Mouse (Mus musculus) hindbrain, embryonic 11.5 days (tissue): ENCODE measurements around the gene Hspa14. TPM values are rescaled to one million over a fixed set of nuclear protein-coding genes. Genes with fewer than 3 reads are reported as not detected.

Experiments
- ATAC-seq: fragments of 200-750 bp; cut with Nextera tagmentation; 2 replicates; pipeline ENCODE4 v1.8.0; 2017; ENCODE audit warnings: mild to moderate bottlenecking, moderate TSS enrichment, moderate library complexity; ENCODE audit not compliant: low FRiP score
- DNase-seq: peaks from one replicate; pipeline ENCODE4 v3.0.0-alpha.2; 2015; ENCODE audit warnings: low spot score
- H3K27ac ChIP-seq: fragments of 300-500 bp; sonication (generic); 2 replicates; pipeline ENCODE4 v1.5.1; 2014; ENCODE audit warnings: mild to moderate bottlenecking, low read depth, low read length
- H3K27me3 ChIP-seq: fragments of 300-500 bp; sonication (generic); 2 replicates; pipeline ENCODE4 v1.6.1; 2014; ENCODE audit warnings: mild to moderate bottlenecking, low read length, moderate library complexity, mixed read lengths; ENCODE audit not compliant: control insufficient read depth, insufficient read depth
- H3K36me3 ChIP-seq: fragments of 300-500 bp; sonication (generic); 2 replicates; pipeline ENCODE4 v1.6.1; 2014; ENCODE audit warnings: mild to moderate bottlenecking, low read length, moderate library complexity, mixed read lengths; ENCODE audit not compliant: control insufficient read depth, insufficient read depth
- H3K4me1 ChIP-seq: fragments of 300-500 bp; sonication (generic); replicated peaks from 2 replicates; pipeline ENCODE4 v1.6.1; 2014; ENCODE audit warnings: low read length, mixed read lengths; ENCODE audit not compliant: control insufficient read depth, insufficient read depth
- H3K4me2 ChIP-seq: fragments of 300-500 bp; sonication (generic); replicated peaks from 2 replicates; pipeline ENCODE4 v1.6.1; 2014; ENCODE audit warnings: mild to moderate bottlenecking, low read depth, low read length
- H3K4me3 ChIP-seq: fragments of 300-500 bp; sonication (generic); 2 replicates; pipeline ENCODE4 v1.5.1; 2014; ENCODE audit warnings: low read depth, low read length
- H3K9ac ChIP-seq: fragments of 300-500 bp; sonication (generic); 2 replicates; pipeline ENCODE4 v1.6.1; 2014; ENCODE audit warnings: low read depth, low read length
- H3K9me3 ChIP-seq: fragments of 300-500 bp; sonication (generic); 2 replicates; pipeline ENCODE4 v1.6.1; 2016; ENCODE audit warnings: low read length; ENCODE audit not compliant: control insufficient read depth
- WGBS: fragments of 180-500 bp; shearing (Covaris S2); extraction: QIAGEN DNeasy Blood & Tissue Kit; methylation state at CpG from one replicate; pipeline ENCODE4 v1.1.7; 2014; 5-methylcytosine and 5-hydroxymethylcytosine counted together
- polyA plus RNA-seq: library from polyadenylated mRNA; unstranded; fragments of >200 nt; fragmentation: Nextera tagmentation; extraction: Ambion mirVana; gene quantifications from 2 replicates; pipeline ENCODE4 v1.2.1, GENCODE M21; 2014

Gene Hspa14
- 108 and 111 TPM in 2 replicates for polyA plus RNA-seq

DNA sequence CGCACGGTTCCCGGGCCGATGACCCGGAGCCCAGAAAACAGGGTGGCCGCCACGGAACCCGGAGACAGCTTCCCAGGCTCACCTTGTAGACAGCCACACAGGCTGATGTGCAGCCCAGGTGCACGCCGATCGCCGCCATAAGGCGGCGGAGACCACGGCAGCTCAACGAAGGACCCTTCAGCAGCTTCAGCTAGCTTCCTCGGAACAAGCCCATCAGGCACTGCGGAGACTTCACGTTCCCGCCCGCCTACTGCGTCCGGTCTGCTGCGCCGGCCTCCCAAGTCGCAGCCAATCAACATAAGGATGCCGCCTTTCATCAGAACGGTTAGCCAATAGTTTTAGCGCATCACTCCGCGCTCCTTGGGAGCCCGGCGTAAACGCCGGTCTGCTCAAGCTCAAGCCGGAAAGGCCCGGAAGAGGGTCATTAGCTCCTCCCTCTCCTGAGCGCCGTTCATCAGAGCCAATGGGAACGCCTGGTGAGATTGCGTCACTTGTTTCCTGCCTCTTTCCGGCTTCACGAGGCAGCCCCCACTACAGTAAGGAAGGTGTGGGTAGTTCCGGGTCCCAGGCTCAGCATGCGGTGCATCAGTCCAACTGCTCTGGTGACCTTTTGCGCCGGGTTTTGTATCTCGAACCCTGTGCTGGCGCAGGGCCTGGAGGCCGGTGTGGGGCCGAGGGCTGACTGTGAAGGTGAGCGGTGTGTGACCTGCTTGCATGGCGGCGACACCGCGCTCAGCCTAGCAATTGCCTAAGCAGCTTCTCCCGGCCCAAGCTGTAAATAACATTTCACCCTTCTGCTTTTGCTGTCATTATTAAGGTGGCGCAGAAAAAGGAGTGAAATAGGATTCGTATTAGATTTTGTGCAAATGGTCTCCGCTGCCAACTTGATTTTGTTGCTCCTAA is at the start of gene Hspa14, which contains the start of the genes Gm45902 and Cdnf:
Hspa14 (minus strand) TSS at position 263 of the 903 bp plus-strand sequence.
Gm45902 (minus strand) TSS at position 239 of the 903 bp plus-strand sequence.
Cdnf (plus strand) TSS at position 479 of the 903 bp plus-strand sequence.
- Histone ChIP-seq H3K27ac (peak within 1 kb of the TSS; percentile 70), H3K36me3 (peaks cover 7% of the 10 kb centered on the region), H3K4me3 (peak within 1 kb of the TSS; percentile 83), H3K9ac (peak within 1 kb of the TSS; percentile 84), H3K4me2 (peak within 1 kb of the TSS; percentile 80), H3K9me3 (no peaks in the 10 kb centered on the region), H3K4me1 (no peaks in the 10 kb centered on the region), H3K27me3 (no peaks in the 10 kb centered on the region)
- peak; percentile 100 for ATAC-seq
- peak; percentile 95 for DNase-seq
- WGBS, result under 1% methylated on average over 60 of the region's 60 CpGs

DNA sequence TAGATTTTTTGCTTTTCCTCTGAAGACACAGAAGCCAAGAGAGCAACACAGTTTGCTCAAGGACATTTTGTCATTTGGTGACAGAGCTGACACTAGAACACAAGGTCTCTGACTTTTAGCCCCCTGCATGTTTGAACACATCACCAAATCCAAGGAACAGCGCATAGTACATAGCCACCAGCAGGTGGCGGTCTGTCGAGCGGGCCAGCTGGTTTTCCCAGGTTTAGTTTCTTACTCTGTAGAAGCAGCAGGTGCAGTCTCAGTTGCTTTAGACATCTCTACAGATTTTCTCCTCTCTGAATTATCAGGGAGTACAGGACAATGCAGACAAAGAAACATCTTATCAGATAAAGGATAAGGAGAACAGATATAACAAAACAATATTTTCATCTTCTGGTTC is 34.0 kb upstream of the Hspa14 start:
- Histone ChIP-seq H3K9ac (no peak overlapping the region), H3K4me1 (no peaks in the 10 kb centered on the region), H3K4me3 (no peak overlapping the region), H3K4me2 (no peak overlapping the region), H3K27me3 (no peaks in the 10 kb centered on the region), H3K9me3 (no peaks in the 10 kb centered on the region), H3K27ac (no peak overlapping the region), H3K36me3 (no peaks in the 10 kb centered on the region)
- ATAC-seq, result no peak
- DNase-seq, result peak; percentile 76
- WGBS, result 4% methylated on average over 4 of the region's 4 CpGs

- ATAC-seq (no peak), DNase-seq (no peak)
- Histone ChIP-seq H3K9ac (no peak overlapping the region), H3K36me3 (no peaks in the 10 kb centered on the region), H3K4me2 (no peak overlapping the region), H3K4me1 (no peaks in the 10 kb centered on the region), H3K9me3 (no peaks in the 10 kb centered on the region), H3K4me3 (no peak overlapping the region), H3K27ac (no peak overlapping the region), H3K27me3 (no peaks in the 10 kb centered on the region)
- WGBS, result 72% methylated on average over 2 of the region's 2 CpGs
Observed at GRCm38 (mm10) chr2:3546055-3546454, 33.4 kb upstream of the Hspa14 start.

DNA sequence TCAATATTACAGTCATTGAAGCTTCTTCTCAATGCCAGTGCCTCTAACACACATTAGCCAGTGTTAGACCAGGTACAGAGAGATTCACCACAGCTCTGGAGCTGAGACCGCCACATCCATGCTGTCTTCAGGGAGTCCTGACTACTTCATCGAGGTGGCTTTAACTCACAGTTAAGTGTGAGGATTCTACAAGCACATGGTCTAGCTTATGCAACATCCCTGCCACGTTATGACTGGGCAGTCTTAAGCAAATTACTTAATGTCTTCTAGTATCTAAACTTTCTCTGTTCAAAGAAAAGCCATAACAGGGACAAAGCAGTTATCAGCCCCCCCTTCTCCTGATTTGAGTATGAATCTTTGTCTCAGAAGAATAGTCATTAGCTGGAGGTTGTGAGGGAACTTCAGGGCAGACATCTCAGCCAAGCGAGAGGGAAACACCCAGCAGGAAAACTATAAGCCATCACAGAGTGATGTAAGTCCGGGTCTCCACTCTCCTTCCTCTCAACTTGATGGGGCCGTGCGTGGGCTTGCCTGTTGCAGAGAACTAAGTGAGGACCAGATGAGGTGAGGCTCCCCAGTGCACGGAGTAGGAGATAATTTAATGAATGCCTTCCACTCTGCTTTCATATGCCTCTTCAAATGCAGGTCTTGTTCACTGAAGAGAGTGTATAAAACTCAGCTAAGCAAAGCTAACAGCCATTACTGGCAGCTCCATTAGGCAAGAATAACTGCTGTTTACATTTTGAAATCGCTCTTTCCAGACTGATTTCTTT is 28.9 kb upstream of the Hspa14 start:
- no peak overlapping the region for H3K4me2 ChIP-seq
- H3K27me3 ChIP-seq, result no peaks in the 10 kb centered on the region
- H3K9ac ChIP-seq, result no peak overlapping the region
- no peaks in the 10 kb centered on the region for H3K36me3 ChIP-seq
- H3K9me3 ChIP-seq, result no peaks in the 10 kb centered on the region
- no peaks in the 10 kb centered on the region for H3K4me1 ChIP-seq
- no peak overlapping the region for H3K27ac ChIP-seq
- ATAC-seq (no peak), DNase-seq (no peak)
- WGBS, result 75% methylated on average over 9 of the region's 9 CpGs
- H3K4me3 ChIP-seq, result no peak overlapping the region

DNA sequence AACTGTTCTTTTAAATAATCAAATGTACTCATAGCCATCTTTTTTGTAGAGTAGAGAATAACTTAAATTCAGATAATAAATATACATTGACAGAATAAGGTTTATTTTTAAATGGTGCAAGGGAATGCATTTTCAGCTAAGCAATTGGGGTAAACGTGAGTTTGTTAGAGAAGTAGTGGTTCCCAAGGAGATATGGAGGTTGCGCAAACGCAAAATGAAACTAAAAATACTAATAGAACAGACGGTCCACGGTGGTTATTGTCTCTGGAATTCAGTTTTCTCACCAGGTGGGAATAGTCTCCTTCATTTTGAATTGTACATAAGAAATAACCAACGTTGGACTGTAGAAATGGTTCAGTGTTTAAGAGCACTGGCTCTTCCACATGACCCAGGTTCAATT is 13.7 kb upstream of the Hspa14 start:
- Histone ChIP-seq H3K4me2 (no peak overlapping the region), H3K4me1 (no peaks in the 10 kb centered on the region), H3K36me3 (no peaks in the 10 kb centered on the region), H3K9ac (no peak overlapping the region), H3K27ac (no peak overlapping the region), H3K27me3 (no peaks in the 10 kb centered on the region), H3K9me3 (no peaks in the 10 kb centered on the region), H3K4me3 (no peak overlapping the region)
- WGBS, result 82% methylated on average over 6 of the region's 6 CpGs
- DNase-seq (no peak), ATAC-seq (no peak)

DNA sequence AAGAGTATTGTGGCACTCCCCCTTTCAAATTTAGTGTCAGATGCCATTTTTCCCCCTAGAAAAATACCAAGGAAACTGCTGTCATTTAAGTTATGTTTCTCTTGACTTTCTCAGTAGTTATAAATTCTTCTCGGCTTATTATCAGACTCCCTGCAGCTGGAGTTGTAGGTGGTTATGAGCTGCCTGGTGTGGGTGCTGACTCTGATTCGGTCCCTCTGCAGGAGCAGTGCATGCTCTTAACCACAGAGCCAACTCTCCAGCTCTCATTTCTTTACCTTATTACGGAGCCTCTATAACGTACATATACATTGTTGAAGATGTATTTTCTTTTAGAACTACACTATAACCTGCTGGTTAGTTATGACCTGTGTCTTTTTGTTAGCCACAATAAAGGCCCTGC is 9.9 kb upstream of the Hspa14 start:
- no peak overlapping the region for H3K4me2 ChIP-seq
- no peaks in the 10 kb centered on the region for H3K27me3 ChIP-seq
- no peaks in the 10 kb centered on the region for H3K9me3 ChIP-seq
- no peak for ATAC-seq
- H3K36me3 ChIP-seq, result no peaks in the 10 kb centered on the region
- 84% methylated on average over 4 of the region's 4 CpGs for WGBS
- H3K4me1 ChIP-seq, result no peaks in the 10 kb centered on the region
- no peak overlapping the region for H3K4me3 ChIP-seq
- no peak overlapping the region for H3K27ac ChIP-seq
- no peak overlapping the region for H3K9ac ChIP-seq
- no peak for DNase-seq

DNA sequence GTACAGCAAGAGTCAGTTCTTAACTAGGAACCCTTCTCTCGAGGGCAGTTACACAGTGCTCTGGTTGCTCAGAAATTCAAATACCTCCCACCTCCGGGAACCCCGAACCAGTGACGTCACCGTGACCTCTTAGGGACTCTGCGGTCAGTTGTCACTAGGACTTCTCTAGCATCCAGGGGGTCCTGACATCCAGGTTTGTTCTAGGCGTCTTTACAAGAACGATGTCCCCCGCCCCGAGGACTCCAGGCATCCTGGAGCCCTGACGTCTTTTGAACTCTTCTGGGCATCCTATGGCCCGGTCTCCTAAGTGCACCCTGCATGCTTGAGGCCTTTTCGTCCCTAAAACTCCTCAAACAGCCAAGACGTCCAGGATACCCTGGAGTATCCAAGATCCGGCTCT is 538 bp downstream of the Hspa14 start:
- ATAC-seq (no peak), DNase-seq (peak; percentile 71)
- Histone ChIP-seq H3K4me2 (peak overlapping the region; percentile 80), H3K9ac (peak overlapping the region; percentile 84), H3K4me3 (peak overlapping the region; percentile 83), H3K27me3 (no peaks in the 10 kb centered on the region), H3K36me3 (peaks cover 7% of the 10 kb centered on the region), H3K9me3 (no peaks in the 10 kb centered on the region), H3K27ac (peak overlapping the region; percentile 70), H3K4me1 (no peaks in the 10 kb centered on the region)
- WGBS, result under 1% methylated on average over 15 of the region's 15 CpGs

DNA sequence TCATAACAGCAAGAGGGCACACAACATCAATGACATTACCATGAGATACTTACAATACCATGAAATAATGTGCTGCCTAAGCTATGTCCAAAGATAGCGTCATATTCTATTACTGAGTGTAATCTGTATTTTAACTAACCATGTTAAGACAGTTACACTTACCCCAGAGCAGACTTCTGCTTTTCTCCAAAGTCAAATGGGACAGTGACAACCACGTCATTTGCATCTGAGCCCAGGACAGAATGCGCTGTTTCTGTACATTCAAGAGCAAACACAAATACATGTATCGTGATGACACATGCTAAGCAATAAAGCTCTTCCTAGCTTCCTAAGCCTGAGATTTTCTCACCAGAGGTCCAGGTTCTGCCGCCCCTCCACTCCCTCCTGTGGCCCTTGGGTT is 11.7 kb downstream of the Hspa14 start:
- DNase-seq, result no peak
- Histone ChIP-seq H3K4me2 (no peak overlapping the region), H3K4me3 (no peak overlapping the region), H3K27me3 (no peaks in the 10 kb centered on the region), H3K36me3 (0 out of 2 replicates have a peak, but pooled peaks cover 3% of the 10 kb centered on the region), H3K4me1 (no peaks in the 10 kb centered on the region), H3K27ac (no peak overlapping the region), H3K9ac (no peak overlapping the region), H3K9me3 (no peaks in the 10 kb centered on the region)
- ATAC-seq, result no peak
- WGBS, result 98% methylated on average over 5 of the region's 5 CpGs
